Mouse (Mus musculus) central nervous system, embryonic 14 days (tissue): ENCODE results near the gene Nipal1. TPM values are rescaled to one million over a fixed set of nuclear protein-coding genes. Genes with fewer than 3 reads are reported as not detected.

Experiments
- polyA plus RNA-seq: library from polyadenylated mRNA; depleted of rRNA; stranded (reverse); fragments of >200 nt; gene quantifications from 2 replicates; pipeline ENCODE4 v1.2.3, GENCODE M21; 2012; rRNA removed

Nipal1 gene
- 0.17 and 0.84 TPM in 2 replicates for polyA plus RNA-seq

GRCm38 (mm10) chr5:72647418-72647907 is at the start of gene Nipal1:
Nipal1 (plus strand) TSS chr5:72647795.

GRCm38 (mm10) chr5:72644175-72644574 is 3.4 kb upstream of the Nipal1 start, which contains the start of gene Cnga1:
Cnga1 (minus strand) TSS chr5:72644275.

Other genes starting within 250 kb of the Nipal1 start
- gene Corin, start 143.3 kb upstream of the Nipal1 start, polyA plus RNA-seq: 0.97 and 3.1 TPM in 2 replicates
- gene Nfxl1, start 88.1 kb upstream of the Nipal1 start, polyA plus RNA-seq: 22.7 and 25.8 TPM in 2 replicates
- 1.8 and 2.1 TPM in 2 replicates for gene Zar1, start 66.5 kb upstream of the Nipal1 start, polyA plus RNA-seq
- 3.2 and 3.8 TPM in 2 replicates for gene Gm5868, start 60.2 kb upstream of the Nipal1 start, polyA plus RNA-seq
- not detected in 2 replicates for gene Cnga1, start 3.5 kb upstream of the Nipal1 start, polyA plus RNA-seq
- 0.05 and 0.08 TPM in 2 replicates for gene Txk, start 105.0 kb downstream of the Nipal1 start, polyA plus RNA-seq
- gene Tec, start 220.7 kb downstream of the Nipal1 start, polyA plus RNA-seq: 3.6 and 5.2 TPM in 2 replicates